Mouse (Mus musculus) ovary, adult 18-20 months (tissue): ENCODE data around the gene Olfr1252.

ENCODE experiments used
- DNase-seq: peaks from one replicate; pipeline ENCODE4 v3.0.0; 2022; ENCODE audit warnings: low spot score, mixed read lengths

The Olfr1252 gene

DNA sequence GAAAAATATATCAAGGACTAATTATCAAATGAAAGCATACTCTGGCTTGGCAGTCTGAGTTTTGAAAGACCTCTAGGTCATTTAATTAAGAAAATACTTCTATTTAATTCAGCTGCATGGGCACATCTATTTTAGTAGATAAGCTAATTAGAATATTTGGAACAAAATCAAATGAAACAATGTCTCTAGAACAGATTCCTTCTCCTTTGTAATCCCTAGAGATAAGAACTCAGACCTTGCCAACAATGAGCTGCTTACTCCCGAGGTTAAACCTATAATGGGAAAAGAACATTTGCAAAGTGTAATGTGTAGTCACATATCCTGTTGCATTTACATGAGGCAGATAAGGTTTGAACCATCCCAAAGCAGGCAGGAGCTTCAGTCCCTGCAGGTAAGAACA is at the start of gene Olfr1252:
Gene Olfr1252 (minus strand): TSS at position 101 of the 400 bp plus-strand sequence.
- no peak for DNase-seq

DNA sequence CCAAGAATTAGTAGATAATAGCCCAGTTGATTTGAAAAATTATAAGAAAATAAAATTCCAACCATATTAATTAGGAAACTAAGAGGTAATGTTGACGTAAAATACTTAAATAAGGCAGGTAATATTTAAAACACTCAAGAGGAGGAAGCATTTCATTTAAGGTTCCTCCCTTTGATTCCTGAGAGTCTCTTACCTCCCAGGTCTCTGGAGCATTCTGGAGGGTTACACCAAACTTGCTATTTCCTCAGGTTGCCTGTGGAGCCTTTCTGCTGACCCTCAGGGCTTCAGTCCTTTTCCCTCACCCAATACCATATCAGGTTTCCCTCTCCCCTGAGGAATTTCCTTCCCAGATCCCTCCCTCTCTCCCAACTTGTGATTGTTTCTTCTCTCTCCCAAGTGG is 32.2 kb upstream of the Olfr1252 start, which contains the start of gene Olfr1253:
Gene Olfr1253 (minus strand): TSS at position 101 of the 400 bp plus-strand sequence.
- no peak for DNase-seq

DNA sequence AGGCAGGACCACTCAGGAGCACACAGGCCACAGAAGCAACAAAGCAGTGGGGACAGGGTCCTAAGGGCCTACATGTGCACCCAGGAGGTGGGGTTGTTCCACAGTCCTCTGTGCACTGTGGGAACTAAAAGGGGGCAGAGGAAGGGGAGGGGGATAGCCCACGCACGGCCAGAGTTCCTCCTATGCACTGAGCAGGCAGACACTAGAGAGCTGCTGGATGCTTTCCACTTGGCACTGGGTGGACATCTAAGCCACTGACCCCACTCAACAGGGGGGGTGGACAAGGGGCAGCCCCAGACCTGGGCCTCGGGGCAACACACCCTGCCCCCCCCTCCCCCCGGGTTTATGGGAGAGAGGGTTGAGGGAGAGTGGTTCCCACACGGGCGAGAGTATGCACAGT is 32.8 kb downstream of the Olfr1252 start:
- DNase-seq, result no peak

DNA sequence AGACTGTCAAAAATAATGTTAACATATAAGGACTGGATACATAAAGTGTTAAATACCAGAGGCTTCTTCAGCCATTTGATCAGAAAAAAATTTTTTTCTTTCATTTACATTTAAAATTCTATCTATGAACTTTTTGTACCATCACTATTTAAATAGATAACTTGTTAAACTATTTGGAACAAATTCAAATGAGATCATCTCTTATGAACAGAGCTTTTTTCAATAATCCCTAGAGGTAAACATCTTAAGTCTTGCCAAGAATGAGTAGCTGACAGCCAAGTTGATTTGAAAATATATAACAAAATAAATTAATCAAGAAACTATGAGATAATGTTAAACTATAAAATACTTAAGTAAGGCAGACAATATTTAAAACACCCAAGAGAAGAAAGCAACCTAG is 53.0 kb downstream of the Olfr1252 start, which contains the start of gene Olfr1251:
Gene Olfr1251 (minus strand): TSS at position 101 of the 400 bp plus-strand sequence.
- DNase-seq, result no peak
